Mouse (Mus musculus): ENCODE results near the gene Ppp1r3c.

Ppp1r3c gene

GRCm38 (mm10) chr19:36716221-36716620 is 20.2 kb downstream of the Ppp1r3c start:
- no peak for DNase-seq (ENCODE audit: low spot score)

- no peak for DNase-seq (ENCODE audit: low spot score)
Measured at GRCm38 (mm10) chr19:36715591-36715990, 20.9 kb downstream of the Ppp1r3c start.

GRCm38 (mm10) chr19:36714492-36714891 is 22.0 kb downstream of the Ppp1r3c start:
- no peak for DNase-seq (ENCODE audit: low spot score)

GRCm38 (mm10) chr19:36713092-36713491 is 23.4 kb downstream of the Ppp1r3c start:
- DNase-seq (ENCODE audit: low spot score): no peak

- DNase-seq (ENCODE audit: low spot score): no peak
Measured at GRCm38 (mm10) chr19:36706195-36706594, 30.3 kb downstream of the Ppp1r3c start.

GRCm38 (mm10) chr19:36705286-36706146 is 30.9 kb downstream of the Ppp1r3c start:
- DNase-seq (ENCODE audit: low spot score): no peak

GRCm38 (mm10) chr19:36704763-36705162 is 31.7 kb downstream of the Ppp1r3c start:
- no peak for DNase-seq (ENCODE audit: low spot score)

- no peak for DNase-seq (ENCODE audit: low spot score)
Measured at GRCm38 (mm10) chr19:36701809-36702622, 34.4 kb downstream of the Ppp1r3c start.

GRCm38 (mm10) chr19:36701366-36701765 is 35.1 kb downstream of the Ppp1r3c start:
- DNase-seq (ENCODE audit: low spot score): no peak

GRCm38 (mm10) chr19:36700937-36701336 is 35.5 kb downstream of the Ppp1r3c start:
- DNase-seq (ENCODE audit: low spot score): no peak

GRCm38 (mm10) chr19:36699151-36699550 is 37.3 kb downstream of the Ppp1r3c start:
- DNase-seq (ENCODE audit: low spot score): no peak

- DNase-seq (ENCODE audit: low spot score): no peak
Measured at GRCm38 (mm10) chr19:36698200-36698599, 38.3 kb downstream of the Ppp1r3c start.

- peak; percentile 33 for DNase-seq (ENCODE audit: low spot score)
Measured at GRCm38 (mm10) chr19:36696601-36697122, 39.8 kb downstream of the Ppp1r3c start.

- DNase-seq (ENCODE audit: low spot score): no peak
Measured at GRCm38 (mm10) chr19:36693530-36693929, 42.9 kb downstream of the Ppp1r3c start.

GRCm38 (mm10) chr19:36691941-36692340 is 44.5 kb downstream of the Ppp1r3c start:
- DNase-seq (ENCODE audit: low spot score): no peak

GRCm38 (mm10) chr19:36691245-36691644 is 45.2 kb downstream of the Ppp1r3c start:
- no peak for DNase-seq (ENCODE audit: low spot score)

- DNase-seq (ENCODE audit: low spot score): no peak
Measured at GRCm38 (mm10) chr19:36689205-36689604, 47.2 kb downstream of the Ppp1r3c start.

- peak; percentile 36 for DNase-seq (ENCODE audit: low spot score)
Measured at GRCm38 (mm10) chr19:36687843-36688637, 48.4 kb downstream of the Ppp1r3c start.

GRCm38 (mm10) chr19:36687044-36687443 is 49.4 kb downstream of the Ppp1r3c start:
- DNase-seq (ENCODE audit: low spot score): no peak

- no peak for DNase-seq (ENCODE audit: low spot score)
Measured at GRCm38 (mm10) chr19:36686016-36686415, 50.4 kb downstream of the Ppp1r3c start.

GRCm38 (mm10) chr19:36682560-36682959 is 53.9 kb downstream of the Ppp1r3c start:
- no peak for DNase-seq (ENCODE audit: low spot score)

Measured in layer of hippocampus, adult 11-12 months (tissue).